ENCODE assay signal across 8 mouse cellular contexts in the genomic region with DNA sequence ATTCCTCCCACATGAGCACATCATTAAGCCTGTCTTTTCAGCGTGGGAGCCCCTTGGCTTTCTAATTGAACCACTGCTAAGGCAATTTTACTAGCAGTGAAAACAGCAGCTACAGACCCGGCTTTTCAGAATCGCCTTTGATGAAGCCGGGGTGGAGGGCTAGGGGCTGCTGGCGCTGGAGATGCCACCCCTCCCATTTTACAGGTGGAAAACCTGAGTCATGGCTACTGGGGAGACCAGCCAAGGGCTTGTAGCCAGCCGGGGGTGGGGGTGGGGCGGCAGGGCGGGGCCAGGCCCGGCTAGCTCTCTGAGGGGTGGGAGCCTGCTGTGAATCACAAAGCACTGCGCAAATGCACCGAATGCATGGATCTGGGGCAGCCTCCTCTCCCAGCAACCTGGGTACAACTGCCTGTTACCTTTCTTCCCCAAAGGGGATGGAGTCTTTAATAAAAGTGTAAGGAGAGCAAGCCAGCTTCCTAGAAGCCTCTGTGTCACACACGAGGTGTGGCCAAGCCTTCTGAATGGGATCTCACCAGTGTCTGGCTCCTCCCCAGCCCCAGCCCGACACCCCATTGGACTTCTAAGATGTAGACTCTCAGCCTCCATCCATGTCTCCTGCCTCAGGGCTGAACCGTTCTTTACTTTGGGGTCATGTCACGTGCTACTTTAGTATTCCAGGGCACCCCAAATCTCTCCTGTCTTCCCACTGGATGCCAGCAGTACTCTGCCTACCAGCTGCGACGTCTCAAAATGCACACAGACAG.
DNase-seq lines count a peak whose midpoint lies in the region; ATAC-seq and TF ChIP-seq lines count a peak whose summit lies in the region.

No protein-coding gene starts in this region.

- H3K4me2 ChIP-seq in forebrain, embryonic 15.5 days (replicated peaks): peak overlapping the region; percentile 41
- H3K4me2 ChIP-seq in liver, embryonic 14.5 days (ENCODE audit: low read depth): peak overlapping the region; percentile 28; the same call in 1 of the 2 replicates

- H3K4me1 ChIP-seq in forebrain, embryonic 15.5 days: peaks cover 18% of the 10 kb centered on the region
- H3K4me1 ChIP-seq in liver, embryonic 14.5 days (replicated peaks; ENCODE audit: control insufficient read depth in 2 of 2, insufficient read depth in 2 of 2, low read length in 1 of 2): no peaks in the 10 kb centered on the region

- no peaks in the 10 kb centered on the region for H3K9me3 ChIP-seq in forebrain, embryonic 15.5 days
- no peaks in the 10 kb centered on the region for H3K9me3 ChIP-seq in liver, embryonic 14.5 days (ENCODE audit: control insufficient read depth, low read length)

- ATAC-seq in CD4-positive, CD25-positive, alpha-beta regulatory T cell, adult 4 months: no peak
- peak; percentile 62 for ATAC-seq in forebrain, embryonic 15.5 days (replicated peaks)
- ATAC-seq in liver, embryonic 14.5 days (ENCODE audit: insufficient read depth): no peak

- 0 out of 2 replicates have a peak overlapping the region, but pooled peaks have one; percentile 1 for H3K9ac ChIP-seq in forebrain, embryonic 15.5 days (replicated peaks)
- no peak overlapping the region for H3K9ac ChIP-seq in liver, embryonic 14.5 days (replicated peaks)

- TF ChIP-seq EP300 in liver, embryonic 14.5 days (IDR thresholded peaks at IDR 0.05; ENCODE audit: low read depth): no peak

- peak; percentile 19 for DNase-seq in CD4-positive, CD25-positive, alpha-beta regulatory T cell, adult 2 months (ENCODE audit: low read depth, low spot score)
- peak; percentile 57 for DNase-seq in 416B (ENCODE audit: low read depth)
- no peak for DNase-seq in liver, embryonic 14.5 days (ENCODE audit: low read depth in 3 of 3, low spot score in 3 of 3)
- DNase-seq in cerebellum, adult 9-10 months: no peak
- DNase-seq in right cerebral cortex, postnatal 10 days (ENCODE audit: low spot score in 2 of 2): no peak
- no peak for DNase-seq in left cerebral cortex, adult 18-20 months (ENCODE audit: low spot score in 2 of 2)

- H3K27ac ChIP-seq in forebrain, embryonic 15.5 days (replicated peaks): peak overlapping the region; percentile 25
- no peak overlapping the region for H3K27ac ChIP-seq in liver, embryonic 14.5 days

- peak overlapping the region; percentile 22 for H3K4me3 ChIP-seq in forebrain, embryonic 15.5 days
- no peak overlapping the region for H3K4me3 ChIP-seq in liver, embryonic 14.5 days (ENCODE audit: insufficient read depth in 1 of 2, low read depth in 2 of 2, low read length in 2 of 2)

- no peaks in the 10 kb centered on the region for H3K27me3 ChIP-seq in forebrain, embryonic 15.5 days
- H3K27me3 ChIP-seq in liver, embryonic 14.5 days (ENCODE audit: control insufficient read depth, insufficient read depth, low read length): no peaks in the 10 kb centered on the region; the same call in 1 of the 2 replicates

- no peak for TF ChIP-seq CTCF in liver, embryonic 14.5 days (IDR thresholded peaks at IDR 0.05; ENCODE audit: low read depth)

- no peaks in the 10 kb centered on the region for H3K36me3 ChIP-seq in forebrain, embryonic 15.5 days
- no peaks in the 10 kb centered on the region for H3K36me3 ChIP-seq in liver, embryonic 14.5 days (replicated peaks; ENCODE audit: control insufficient read depth, insufficient read depth, low read depth)

- 5% methylated on average over 17 of the region's 17 CpGs for WGBS in forebrain, embryonic 15.5 days
- WGBS in liver, embryonic 14.5 days (ENCODE audit: insufficient replicate concordance): 21% methylated on average over 17 of the region's 17 CpGs

Comparison
In these comparisons a context has a peak if more than half of its experiments do, and no peak if none do; other contexts are left out.
1. DNase-seq: peak in CD4-positive, CD25-positive, alpha-beta regulatory T cell, adult 2 months (single experiment) and 416B (single experiment); none in liver, embryonic 14.5 days (0 of 3), cerebellum, adult 9-10 months (single experiment), right cerebral cortex, postnatal 10 days (0 of 2) and left cerebral cortex, adult 18-20 months (0 of 2).